Mouse (Mus musculus): ENCODE results near the gene Fancc. TPM values are rescaled to one million over a fixed set of nuclear protein-coding genes. Genes with fewer than 3 reads are reported as not detected.

Fancc gene
- polyA plus RNA-seq, 1 experiment from 2014 or later, result 13.7 TPM

DNA sequence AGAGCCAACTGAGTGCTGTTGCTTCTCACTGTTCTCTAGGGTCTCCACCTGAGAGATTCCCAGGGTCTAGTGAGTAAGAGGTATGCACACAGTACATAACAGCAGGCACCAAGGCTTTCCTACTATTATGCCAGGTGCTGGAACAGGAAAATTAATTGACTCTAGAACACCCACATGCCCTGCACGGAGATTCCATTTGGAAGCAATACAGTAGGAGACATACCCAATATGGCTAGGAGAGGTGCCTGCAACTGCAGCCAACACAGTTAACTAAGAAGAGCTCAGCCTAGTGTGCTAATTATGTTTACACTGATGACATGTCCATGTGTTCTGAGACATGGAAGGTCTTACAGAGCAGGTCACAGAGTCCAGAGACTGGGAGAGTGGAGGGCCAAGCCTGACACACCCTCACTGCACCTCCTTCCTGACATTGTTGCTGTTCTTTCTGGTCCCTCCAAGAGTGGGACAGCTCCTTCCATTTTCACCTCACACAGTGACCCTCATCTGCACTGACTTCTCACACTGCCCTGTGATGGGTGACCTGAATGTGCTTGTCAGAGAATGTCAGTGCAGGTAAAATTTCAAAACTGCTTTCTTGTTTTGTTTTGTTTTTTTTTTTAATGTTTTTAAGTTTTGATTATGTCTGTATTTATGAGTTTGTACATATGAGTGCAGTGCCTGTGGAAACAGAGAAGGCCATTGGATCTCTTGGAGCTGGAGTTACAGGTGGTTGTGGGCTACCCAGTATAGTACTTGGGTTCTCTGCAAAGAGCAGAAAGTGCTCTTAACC, 234.7 kb downstream of the Fancc start:
- Histone ChIP-seq H3K9ac (no peak overlapping the region), H3K4me1 (peaks cover 17% of the 10 kb centered on the region), H3K9me3 (replicated peaks) (no peaks in the 10 kb centered on the region), H3K27ac (no peak overlapping the region), H3K36me3 (ENCODE audit: poor library complexity, severe bottlenecking) (no peaks in the 10 kb centered on the region), H3K4me3 (no peak overlapping the region), H3K4me2 (no peak overlapping the region), H3K27me3 (no peaks in the 10 kb centered on the region)
- ATAC-seq, result no peak
- 94% methylated on average over 1 of the region's 1 CpGs for WGBS

DNA sequence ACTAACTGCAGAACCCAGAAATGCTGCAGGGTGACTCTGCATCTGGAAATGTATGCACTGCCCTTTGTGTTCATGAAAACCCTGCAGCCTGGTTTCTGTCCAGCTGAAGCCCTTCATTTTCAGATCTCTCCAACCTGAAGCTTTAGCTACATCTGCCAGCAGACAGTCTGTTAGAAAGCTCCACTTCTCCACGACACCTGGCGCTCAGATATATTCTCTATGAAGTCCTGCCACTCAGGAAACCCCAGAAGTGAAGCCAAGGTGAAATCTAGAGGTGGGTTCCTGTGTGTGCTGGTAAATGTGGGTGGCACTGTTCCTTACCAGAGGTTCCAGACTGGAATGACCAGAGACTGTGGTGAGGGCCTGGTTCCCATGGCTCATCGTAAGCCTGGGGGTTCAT, 235.4 kb downstream of the Fancc start:
- Histone ChIP-seq H3K9ac (no peak overlapping the region), H3K36me3 (ENCODE audit: poor library complexity, severe bottlenecking) (peaks cover 4% of the 10 kb centered on the region; the same call in 1 of the 2 replicates), H3K4me1 (peaks cover 17% of the 10 kb centered on the region), H3K4me2 (no peak overlapping the region), H3K27ac (no peak overlapping the region), H3K9me3 (replicated peaks) (no peaks in the 10 kb centered on the region), H3K4me3 (no peak overlapping the region), H3K27me3 (no peaks in the 10 kb centered on the region)
- 98% methylated on average over 3 of the region's 3 CpGs for WGBS
- no peak for ATAC-seq

DNA sequence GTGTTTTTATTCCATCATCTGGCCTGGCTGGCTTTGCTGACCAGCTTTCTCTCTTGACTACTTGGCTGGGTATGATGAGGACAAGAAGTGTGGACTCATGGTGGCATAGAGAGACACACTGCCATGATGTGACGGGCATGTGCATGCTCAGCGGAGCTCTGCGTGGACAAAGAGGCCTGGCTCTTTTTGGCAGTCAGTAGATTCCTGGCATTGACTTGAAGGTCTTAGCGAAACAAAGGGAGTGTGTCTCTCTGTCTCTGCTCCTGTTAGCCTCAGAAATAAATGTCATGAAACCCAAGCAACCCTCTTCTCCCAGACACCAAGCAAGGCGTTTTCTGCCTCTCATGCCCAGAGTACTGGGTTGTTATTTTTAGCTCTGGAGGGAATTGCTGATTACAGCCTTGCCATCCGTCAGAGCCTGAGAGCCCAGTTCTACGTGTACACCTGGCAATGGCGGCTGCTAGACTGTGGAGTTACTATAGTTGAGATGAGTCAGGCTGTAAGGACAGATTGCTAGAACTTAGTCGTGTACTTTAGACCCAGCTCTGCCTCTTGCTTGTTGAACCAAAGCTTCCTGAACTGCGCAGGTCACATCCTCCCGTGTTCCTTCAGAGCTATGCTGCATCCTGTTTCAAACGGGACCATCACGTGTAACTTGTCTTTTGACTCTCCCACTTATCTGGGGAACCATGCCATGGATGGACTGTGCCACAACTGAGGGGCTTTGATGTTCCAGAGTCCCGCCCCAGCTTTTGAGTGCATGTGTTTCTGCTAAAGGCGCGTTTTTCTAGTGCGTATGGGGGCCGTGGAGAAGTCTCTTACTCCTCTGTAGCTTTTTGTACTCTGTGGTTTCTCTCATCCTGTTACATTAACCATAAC, 236.1 kb downstream of the Fancc start:
- ATAC-seq, result peak; percentile 51
- Histone ChIP-seq H3K4me2 (no peak overlapping the region), H3K4me3 (no peak overlapping the region), H3K9me3 (replicated peaks) (no peaks in the 10 kb centered on the region), H3K27ac (peak overlapping the region; percentile 61), H3K27me3 (no peaks in the 10 kb centered on the region), H3K4me1 (peaks cover 17% of the 10 kb centered on the region), H3K36me3 (ENCODE audit: poor library complexity, severe bottlenecking) (peaks cover 4% of the 10 kb centered on the region; the same call in 1 of the 2 replicates), H3K9ac (no peak overlapping the region)
- 70% methylated on average over 18 of the region's 18 CpGs for WGBS

DNA sequence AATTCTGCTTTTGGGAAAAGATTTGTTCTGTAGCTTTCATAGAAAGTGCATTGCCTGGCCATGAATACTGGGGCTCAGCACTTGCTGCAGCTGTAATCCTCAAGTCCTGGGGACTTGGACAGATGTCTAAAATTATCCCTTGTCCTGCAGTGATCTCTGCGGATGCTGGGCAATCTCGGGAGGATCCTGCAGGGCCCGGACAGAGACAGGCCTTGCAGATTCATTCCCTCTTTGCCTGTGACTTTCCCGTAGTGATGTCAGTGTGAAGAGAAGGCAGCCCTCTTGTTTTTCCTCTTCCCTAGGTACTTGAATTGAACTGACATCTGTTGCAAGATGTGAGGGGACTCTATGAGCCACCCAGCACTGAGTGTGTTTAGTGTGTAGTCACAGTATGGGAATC, 236.9 kb downstream of the Fancc start:
- Histone ChIP-seq H3K9me3 (replicated peaks) (no peaks in the 10 kb centered on the region), H3K27me3 (no peaks in the 10 kb centered on the region), H3K4me1 (peaks cover 17% of the 10 kb centered on the region), H3K4me2 (no peak overlapping the region), H3K36me3 (ENCODE audit: poor library complexity, severe bottlenecking) (peaks cover 4% of the 10 kb centered on the region; the same call in 1 of the 2 replicates), H3K9ac (no peak overlapping the region), H3K27ac (peak overlapping the region; percentile 61), H3K4me3 (no peak overlapping the region)
- ATAC-seq, result no peak
- 38% methylated on average over 4 of the region's 4 CpGs for WGBS

DNA sequence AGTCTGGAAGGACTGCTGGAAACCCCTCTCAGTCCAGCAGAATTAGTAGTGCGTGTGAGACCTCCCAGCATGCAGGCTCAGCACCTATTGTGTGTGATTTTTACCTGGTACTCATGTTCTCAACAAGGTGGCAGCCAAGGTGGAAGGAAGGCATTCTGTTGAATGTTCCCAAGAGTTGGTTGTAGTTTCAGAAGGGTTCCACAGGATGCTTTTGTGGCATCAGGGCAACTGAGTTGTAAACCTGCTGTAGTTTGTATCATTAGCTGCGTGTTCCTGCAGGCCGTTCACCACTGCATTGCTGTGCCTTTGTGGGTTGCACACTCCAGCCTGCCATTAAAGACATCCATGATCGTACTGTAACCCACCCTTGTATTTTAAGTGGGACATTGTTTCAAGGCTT, 238.4 kb downstream of the Fancc start:
- H3K9me3 ChIP-seq (replicated peaks), result no peaks in the 10 kb centered on the region
- H3K9ac ChIP-seq, result no peak overlapping the region
- WGBS, result 90% methylated on average over 4 of the region's 4 CpGs
- H3K4me3 ChIP-seq, result no peak overlapping the region
- H3K4me1 ChIP-seq, result peaks cover 17% of the 10 kb centered on the region
- no peak overlapping the region for H3K27ac ChIP-seq
- H3K4me2 ChIP-seq, result no peak overlapping the region
- peaks cover 4% of the 10 kb centered on the region; the same call in 1 of the 2 replicates for H3K36me3 ChIP-seq (ENCODE audit: poor library complexity, severe bottlenecking)
- H3K27me3 ChIP-seq, result no peaks in the 10 kb centered on the region
- no peak for ATAC-seq

DNA sequence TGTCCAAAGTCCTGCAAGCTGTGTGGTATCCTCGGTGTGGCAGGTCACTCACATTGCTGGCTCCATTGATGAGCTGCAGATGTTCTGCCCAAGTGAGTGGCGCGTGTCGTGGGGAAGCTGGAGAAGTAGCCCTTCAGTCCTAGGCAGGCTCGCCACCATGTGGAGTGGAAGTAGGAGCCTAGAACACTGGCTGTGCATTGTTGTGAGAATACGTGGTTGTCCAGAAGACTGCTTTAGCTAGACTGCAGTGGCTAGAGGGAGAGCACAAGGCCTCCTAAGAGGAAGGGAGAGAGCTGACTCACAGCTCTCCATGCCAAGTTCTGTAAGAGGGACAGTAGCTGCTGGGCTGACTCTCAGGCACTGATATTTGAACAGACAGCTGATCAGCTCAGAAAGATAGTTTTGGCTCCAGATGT, 238.9 kb downstream of the Fancc start:
- no peak overlapping the region for H3K4me2 ChIP-seq
- no peak overlapping the region for H3K4me3 ChIP-seq
- WGBS, result 85% methylated on average over 6 of the region's 6 CpGs
- no peaks in the 10 kb centered on the region for H3K9me3 ChIP-seq (replicated peaks)
- no peaks in the 10 kb centered on the region for H3K27me3 ChIP-seq
- peaks cover 17% of the 10 kb centered on the region for H3K4me1 ChIP-seq
- no peak for ATAC-seq
- peaks cover 4% of the 10 kb centered on the region; the same call in 1 of the 2 replicates for H3K36me3 ChIP-seq (ENCODE audit: poor library complexity, severe bottlenecking)
- no peak overlapping the region for H3K9ac ChIP-seq
- H3K27ac ChIP-seq, result no peak overlapping the region

DNA sequence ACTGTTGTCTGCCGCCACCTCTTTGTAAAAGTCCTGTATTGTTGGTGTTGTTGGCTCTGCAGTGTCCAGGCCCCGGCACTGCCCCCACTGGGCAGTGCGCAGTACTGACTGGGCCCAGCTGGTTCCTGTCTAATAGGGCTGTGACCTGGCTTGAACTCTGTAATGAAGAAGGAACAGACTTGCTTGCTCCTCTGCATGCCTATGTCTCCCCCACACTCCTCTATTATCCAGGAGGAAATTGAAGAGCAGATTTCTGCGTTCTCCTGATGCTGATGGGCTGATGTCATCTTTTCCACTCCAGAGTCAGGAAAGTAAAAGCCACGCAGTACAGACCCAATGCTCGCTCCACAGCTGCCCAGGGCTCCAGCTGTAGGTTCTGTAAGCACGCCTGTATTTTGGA, 240.3 kb downstream of the Fancc start:
- WGBS, result 68% methylated on average over 7 of the region's 7 CpGs
- H3K4me3 ChIP-seq, result no peak overlapping the region
- peaks cover 17% of the 10 kb centered on the region for H3K4me1 ChIP-seq
- H3K27me3 ChIP-seq, result no peaks in the 10 kb centered on the region
- H3K27ac ChIP-seq, result no peak overlapping the region
- H3K9ac ChIP-seq, result no peak overlapping the region
- no peak for ATAC-seq
- no peak overlapping the region for H3K4me2 ChIP-seq
- peaks cover 4% of the 10 kb centered on the region; the same call in 1 of the 2 replicates for H3K36me3 ChIP-seq (ENCODE audit: poor library complexity, severe bottlenecking)
- H3K9me3 ChIP-seq (replicated peaks), result no peaks in the 10 kb centered on the region

DNA sequence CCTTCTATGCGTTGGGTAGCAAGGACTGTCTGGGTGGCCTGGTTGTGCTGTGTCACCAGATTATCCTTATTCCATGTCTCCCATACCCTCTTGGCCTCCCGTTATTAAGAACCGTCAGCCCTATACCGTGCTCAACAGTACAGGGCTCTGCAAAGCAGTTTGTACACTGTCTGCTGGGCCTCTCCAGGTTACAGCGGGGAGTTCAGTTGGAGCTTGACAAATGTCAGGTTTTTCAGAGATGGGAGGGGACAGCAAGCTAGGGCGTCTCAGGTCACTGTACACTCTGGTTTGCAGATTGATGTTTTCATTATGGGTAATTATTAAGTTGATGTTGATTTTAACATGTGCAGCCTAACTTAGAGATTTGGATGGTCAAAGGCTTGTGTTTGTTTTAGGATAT, 240.9 kb downstream of the Fancc start:
- no peak overlapping the region for H3K9ac ChIP-seq
- H3K27me3 ChIP-seq, result no peaks in the 10 kb centered on the region
- peaks cover 4% of the 10 kb centered on the region; the same call in 1 of the 2 replicates for H3K36me3 ChIP-seq (ENCODE audit: poor library complexity, severe bottlenecking)
- H3K4me1 ChIP-seq, result peaks cover 12% of the 10 kb centered on the region
- no peak overlapping the region for H3K4me3 ChIP-seq
- WGBS, result 89% methylated on average over 6 of the region's 6 CpGs
- ATAC-seq, result no peak
- no peak overlapping the region for H3K27ac ChIP-seq
- no peak overlapping the region for H3K4me2 ChIP-seq
- no peaks in the 10 kb centered on the region for H3K9me3 ChIP-seq (replicated peaks)

DNA sequence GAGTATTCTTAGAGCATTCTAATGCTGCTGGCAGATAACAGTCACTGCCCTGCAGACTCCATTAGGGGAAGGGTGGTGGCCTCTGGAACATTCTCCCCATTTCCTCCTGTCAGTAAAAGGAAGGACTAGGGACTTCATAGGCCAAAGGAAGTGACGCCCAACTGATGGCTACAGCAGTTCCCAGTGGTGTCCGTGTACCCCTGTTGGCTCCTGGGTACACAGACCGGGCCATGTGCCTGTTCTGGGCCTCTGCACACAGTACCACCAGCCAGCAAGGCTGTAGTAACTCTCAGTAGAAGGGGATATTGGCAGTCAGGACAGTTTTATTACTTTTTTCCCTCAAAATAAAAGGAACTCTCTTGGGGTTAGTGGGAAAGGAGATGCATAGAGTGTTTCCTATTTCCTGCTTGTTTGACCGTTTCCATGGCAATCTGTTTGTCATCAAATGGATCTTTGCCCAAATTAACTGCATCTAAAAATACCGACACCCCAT, 241.5 kb downstream of the Fancc start:
- Histone ChIP-seq H3K9me3 (replicated peaks) (no peaks in the 10 kb centered on the region), H3K4me2 (no peak overlapping the region), H3K27ac (no peak overlapping the region), H3K4me1 (peaks cover 6% of the 10 kb centered on the region), H3K36me3 (ENCODE audit: poor library complexity, severe bottlenecking) (peaks cover 4% of the 10 kb centered on the region; the same call in 1 of the 2 replicates), H3K4me3 (no peak overlapping the region), H3K27me3 (no peaks in the 10 kb centered on the region), H3K9ac (no peak overlapping the region)
- 92% methylated on average over 5 of the region's 5 CpGs for WGBS
- no peak for ATAC-seq

DNA sequence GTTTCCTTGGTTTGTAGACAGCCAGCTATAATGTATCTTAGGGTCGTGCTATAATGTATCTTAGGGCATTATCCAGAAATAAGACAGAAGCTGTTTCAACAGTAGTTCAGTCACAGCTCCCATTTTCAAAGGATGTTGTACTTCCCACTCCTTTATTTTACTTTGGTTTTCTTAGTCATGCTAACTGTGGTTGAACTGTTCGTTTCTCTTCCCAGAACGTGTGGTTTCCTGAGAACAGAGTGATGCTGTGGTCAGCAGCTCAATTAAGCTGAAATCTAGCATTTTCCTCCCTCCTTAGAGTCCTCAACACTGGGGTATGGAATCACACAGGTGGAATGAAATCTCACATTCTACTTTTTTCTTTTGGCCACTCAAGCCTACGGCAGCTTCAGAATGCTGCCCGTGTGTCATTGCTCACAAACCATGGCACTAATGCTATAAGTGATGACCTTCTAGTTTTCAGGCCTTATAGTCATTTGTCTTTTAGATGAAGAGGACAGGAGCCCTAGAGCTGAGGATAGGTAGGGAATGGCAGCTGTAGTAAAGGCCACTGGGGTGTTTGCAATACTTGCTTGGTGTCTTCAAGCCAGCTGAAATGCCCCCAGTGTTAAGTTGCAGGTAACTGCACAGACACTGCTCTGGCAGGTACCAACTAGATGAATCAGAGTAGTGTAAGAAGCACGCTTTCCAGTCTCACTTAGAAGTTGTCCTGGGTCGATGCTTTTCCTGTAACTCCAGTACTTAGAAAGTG, 243.0 kb downstream of the Fancc start:
- WGBS, result 90% methylated on average over 7 of the region's 7 CpGs
- ATAC-seq, result no peak
- Histone ChIP-seq H3K4me3 (no peak overlapping the region), H3K4me1 (no peaks in the 10 kb centered on the region), H3K9ac (no peak overlapping the region), H3K27ac (no peak overlapping the region), H3K27me3 (no peaks in the 10 kb centered on the region), H3K9me3 (replicated peaks) (no peaks in the 10 kb centered on the region), H3K36me3 (ENCODE audit: poor library complexity, severe bottlenecking) (peaks cover 4% of the 10 kb centered on the region; the same call in 1 of the 2 replicates), H3K4me2 (no peak overlapping the region)

DNA sequence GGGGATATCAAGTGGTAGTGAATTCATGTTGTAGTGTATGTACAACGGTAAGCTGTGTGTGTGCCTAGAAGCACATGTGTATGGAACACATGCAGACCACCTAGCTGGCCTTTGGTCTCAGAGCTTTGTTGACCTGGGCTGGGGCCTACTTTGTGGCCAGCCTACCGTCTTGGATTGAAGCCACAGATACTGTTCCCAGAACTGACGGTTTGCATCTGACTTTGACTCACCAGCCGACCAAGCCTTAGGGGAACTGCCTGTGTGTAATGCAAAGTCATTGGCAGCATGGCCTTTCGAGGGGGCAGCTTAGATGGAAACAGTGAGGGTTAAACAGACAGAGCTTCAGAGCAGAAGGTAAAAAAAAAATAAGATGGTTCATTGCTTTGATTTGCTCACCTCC, 243.9 kb downstream of the Fancc start:
- H3K9ac ChIP-seq, result no peak overlapping the region
- ATAC-seq, result no peak
- no peaks in the 10 kb centered on the region for H3K9me3 ChIP-seq (replicated peaks)
- peaks cover 4% of the 10 kb centered on the region; the same call in 1 of the 2 replicates for H3K36me3 ChIP-seq (ENCODE audit: poor library complexity, severe bottlenecking)
- no peaks in the 10 kb centered on the region for H3K27me3 ChIP-seq
- 84% methylated on average over 5 of the region's 5 CpGs for WGBS
- no peak overlapping the region for H3K27ac ChIP-seq
- H3K4me1 ChIP-seq, result no peaks in the 10 kb centered on the region
- H3K4me2 ChIP-seq, result no peak overlapping the region
- H3K4me3 ChIP-seq, result no peak overlapping the region

All from forebrain, embryonic 13.5 days (tissue).